In the genomic region with DNA sequence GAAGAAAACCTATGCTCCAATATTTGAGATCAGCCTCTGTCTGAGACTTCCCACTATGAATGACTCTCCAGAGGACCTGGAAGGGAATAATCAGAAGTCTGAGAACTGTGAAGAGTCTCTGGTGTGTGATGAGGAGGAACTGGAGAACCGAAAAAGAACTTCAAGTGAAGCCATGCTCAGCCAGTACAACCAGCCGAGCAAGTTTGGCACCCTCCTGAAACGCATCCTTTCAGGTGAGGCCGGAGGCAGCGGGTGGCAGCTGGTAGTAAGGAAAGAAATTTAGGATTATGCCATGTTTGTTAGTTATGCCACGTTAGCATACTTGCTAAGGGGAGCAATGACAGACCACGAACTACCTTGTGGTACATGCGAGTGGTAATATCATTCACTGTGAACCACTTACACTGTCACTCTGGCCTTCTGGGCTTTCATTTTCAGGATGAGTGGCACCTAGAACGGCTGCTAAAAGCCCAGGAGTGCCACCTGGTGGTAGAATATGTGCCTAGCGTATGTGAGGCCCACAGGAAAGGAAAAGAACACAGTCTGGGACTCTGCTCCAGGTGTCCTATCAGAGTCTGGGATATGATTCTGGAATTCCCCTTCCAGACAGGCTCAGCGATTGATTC, we compare ENCODE assay signal across 9 mouse cellular contexts. TPM values are rescaled to one million over a fixed set of nuclear protein-coding genes. Genes with fewer than 3 reads are reported as not detected.
DNase-seq lines count a peak whose midpoint lies in the region; ATAC-seq lines count a peak whose summit lies in the region.
"Had no signal": no experiment of that assay in that cellular context is flagged by ENCODE, and none has a peak within 500 bp of the region (broad histone marks: within the 10 kb centered on the region; RNA-seq: fewer than 3 reads in every experiment).

No protein-coding gene starts in this region.

- no peaks in the 10 kb centered on the region for H3K9me3 ChIP-seq in kidney, embryonic 15.5 days (replicated peaks)
- no peaks in the 10 kb centered on the region for H3K9me3 ChIP-seq in liver, embryonic 11.5 days (ENCODE audit: control insufficient read depth, low read length)
- H3K9me3 ChIP-seq: limb, embryonic 12.5 days had no signal

- no peak overlapping the region for H3K9ac ChIP-seq in kidney, embryonic 15.5 days
- H3K9ac ChIP-seq in liver, embryonic 11.5 days (ENCODE audit: low read depth, low read length) = no peak overlapping the region
- H3K9ac ChIP-seq: limb, embryonic 12.5 days had no signal

- DNase-seq in adipocyte (ENCODE audit: low spot score) = peak; percentile 86
- peak; percentile 12 to 26 for DNase-seq in gastrocnemius, adult 8-10 months (ENCODE audit: low spot score in 2 of 2)
- no peak for DNase-seq in liver, embryonic 11.5 days (ENCODE audit: low spot score)
- DNase-seq in ovary, postnatal 10 days (ENCODE audit: low spot score) = peak; percentile 18
- DNase-seq in thymus, postnatal 14 days = peak; percentile 71

- peak; percentile 92 for ATAC-seq in CD4-positive, CD25-positive, alpha-beta regulatory T cell, adult 4 months
- ATAC-seq in common myeloid progenitor, adult 5-6 weeks (replicated peaks; ENCODE audit: low read depth, poor library complexity, severe bottlenecking) = peak; percentile 94
- peak; percentile 60; the same call in 1 of the 2 replicates for ATAC-seq in kidney, embryonic 15.5 days (replicated peaks; ENCODE audit: low FRiP score)
- ATAC-seq in liver, embryonic 11.5 days (replicated peaks; ENCODE audit: low FRiP score) = 0 out of 2 replicates have a peak, but pooled peaks have one; percentile 23

- H3K4me3 ChIP-seq in kidney, embryonic 15.5 days (replicated peaks) = no peak overlapping the region
- H3K4me3 ChIP-seq in liver, embryonic 11.5 days (ENCODE audit: low read depth, low read length) = no peak overlapping the region
- H3K4me3 ChIP-seq: limb, embryonic 12.5 days had no signal

- H3K27me3 ChIP-seq in kidney, embryonic 15.5 days = 0 out of 2 replicates have a peak, but pooled peaks cover 3% of the 10 kb centered on the region
- H3K27me3 ChIP-seq in liver, embryonic 11.5 days (replicated peaks; ENCODE audit: control insufficient read depth, insufficient read depth, low read length) = no peaks in the 10 kb centered on the region
- H3K27me3 ChIP-seq: limb, embryonic 12.5 days had no signal

- WGBS in kidney, embryonic 15.5 days = 41% methylated on average over 11 of the region's 11 CpGs
- WGBS in liver, embryonic 11.5 days = 39% methylated on average over 11 of the region's 11 CpGs

- no peak overlapping the region for H3K27ac ChIP-seq in kidney, embryonic 15.5 days
- no peak overlapping the region for H3K27ac ChIP-seq in liver, embryonic 11.5 days (ENCODE audit: low read depth, low read length)
- H3K27ac ChIP-seq: limb, embryonic 12.5 days had no signal

- H3K36me3 ChIP-seq in kidney, embryonic 15.5 days = no peaks in the 10 kb centered on the region
- H3K36me3 ChIP-seq in liver, embryonic 11.5 days (ENCODE audit: control insufficient read depth, insufficient read depth, low read length) = no peaks in the 10 kb centered on the region
- H3K36me3 ChIP-seq: limb, embryonic 12.5 days had no signal

- no peak overlapping the region for H3K4me2 ChIP-seq in kidney, embryonic 15.5 days
- no peak overlapping the region for H3K4me2 ChIP-seq in liver, embryonic 11.5 days
- H3K4me2 ChIP-seq: limb, embryonic 12.5 days had no signal

- H3K4me1 ChIP-seq in kidney, embryonic 15.5 days = 0 out of 2 replicates have a peak, but pooled peaks cover 4% of the 10 kb centered on the region
- H3K4me1 ChIP-seq in liver, embryonic 11.5 days (replicated peaks; ENCODE audit: control insufficient read depth, insufficient read depth, low read length) = no peaks in the 10 kb centered on the region

RNA-seq across cellular contexts. Expression of gene Dnah14, which starts 39.6 kb away (rescaled TPM):
- 1 to 10 TPM; 3.3 to 3.4 TPM for polyA plus RNA-seq in CD4-positive, CD25-positive, alpha-beta regulatory T cell, adult 4 months (2017; shearing (Covaris generic))
- total RNA-seq in common myeloid progenitor, adult 5-6 weeks (2017) = 4.4 and 4.6 TPM in 2 replicates
- total RNA-seq in gastrocnemius, adult 8-10 months (2022) = not detected
- 1.4 and 2.0 TPM in 2 replicates for polyA plus RNA-seq in kidney, embryonic 15.5 days (2015; fragmentation: Nextera tagmentation; extraction: Ambion mirVana)
- 2.9 TPM in 2 replicates for polyA plus RNA-seq in liver, embryonic 11.5 days (2014; fragmentation: Nextera tagmentation; extraction: Ambion mirVana)

Comparison
In these comparisons a context has a peak if more than half of its experiments do, and no peak if none do; other contexts are left out.
1. ATAC-seq: peak in every context shown above with its lines; median percentile 94 in common myeloid progenitor, adult 5-6 weeks; 92 in CD4-positive, CD25-positive, alpha-beta regulatory T cell, adult 4 months; 60 in kidney, embryonic 15.5 days; 23 in liver, embryonic 11.5 days.